ENCODE assay signal across 8 mouse cellular contexts in genomic region chr11:98909654-98910053, GRCm38 (mm10). TPM values are rescaled to one million over a fixed set of nuclear protein-coding genes. Genes with fewer than 3 reads are reported as not detected.
A peak's percentile ranks its signal among the peaks of the same experiment; 100 is the strongest.
DNase-seq lines count a peak whose midpoint lies in the region; TF ChIP-seq lines count a peak whose summit lies in the region.

No protein-coding gene starts in this region.

- TF ChIP-seq POLR2A in thymus, adult 2 months (IDR thresholded peaks at IDR 0.05; ENCODE audit: control insufficient read depth, extremely low read depth, insufficient read depth, low read length, poor library complexity): no peak

- peak overlapping the region; percentile 10; the same call in 1 of the 2 replicates for H3K4me3 ChIP-seq in thymus, adult 2 months (ENCODE audit: control insufficient read depth, insufficient read depth, low read length)

- no peaks in the 10 kb centered on the region; the same call in 1 of the 2 replicates for H3K36me3 ChIP-seq in thymus, adult 2 months (ENCODE audit: control insufficient read depth, insufficient read depth, low read length)

- 13% methylated on average over 6 of the region's 6 CpGs for WGBS in thymus, adult 2 months

- H3K27ac ChIP-seq in thymus, adult 2 months (ENCODE audit: control insufficient read depth, insufficient read depth, low read length): no peak overlapping the region

- no peaks in the 10 kb centered on the region for H3K27me3 ChIP-seq in thymus, adult 2 months (ENCODE audit: control insufficient read depth, insufficient read depth, low read length)

- DNase-seq in left cerebral cortex, adult 11 months (ENCODE audit: low spot score): peak; percentile 59
- no peak for DNase-seq in left cerebral cortex, adult 8-10 months (ENCODE audit: low spot score in 2 of 2)
- peak; percentile 86 for DNase-seq in c-Kit-positive CD71-positive TER-119-negative erythroid progenitor cells, embryonic 14.5 days (ENCODE audit: low read depth)
- DNase-seq in frontal cortex, postnatal 14 days (ENCODE audit: low spot score in 2 of 2): peak; percentile 38 to 68
- DNase-seq in kidney, adult 9 months: peak; percentile 84
- peak; percentile 81 for DNase-seq in liver
- peak; percentile 35 for DNase-seq in neural tube, embryonic 10.5 days (ENCODE audit: extremely low spot score, low spot score)
- DNase-seq in thymus, adult 2 months: peak; percentile 84

- TF ChIP-seq CTCF in thymus, adult 2 months (IDR thresholded peaks at IDR 0.05; ENCODE audit: borderline replicate concordance, control insufficient read depth, extremely low read depth, insufficient read depth, low read length, poor library complexity): no peak

- H3K4me1 ChIP-seq in thymus, adult 2 months (replicated peaks; ENCODE audit: control insufficient read depth, insufficient read depth, low read length): peaks cover 12% of the 10 kb centered on the region

RNA-seq across cellular contexts. Expression of gene Cdc6, which starts 2.1 kb away (rescaled TPM):
- total RNA-seq in left cerebral cortex, adult 8-10 months (2022): under 1 TPM; 0.15 to 0.91 (median 0.25) TPM
- polyA plus RNA-seq in thymus, adult 2 months (2012; rRNA removed): 8.4 and 12.2 TPM in 2 replicates

RNA-seq across cellular contexts. Expression of gene Rara, which starts 18.0 kb away (rescaled TPM):
- total RNA-seq in left cerebral cortex, adult 8-10 months (2022): 10 to 100 TPM; 11.1 to 11.7 (median 11.4) TPM
- 63.5 and 74.1 TPM in 2 replicates for polyA plus RNA-seq in thymus, adult 2 months (2012; rRNA removed)

RNA-seq across cellular contexts. Expression of gene Wipf2, which starts 46.2 kb away (rescaled TPM):
- total RNA-seq in left cerebral cortex, adult 8-10 months (2022): 10 to 100 TPM; 74.0 to 84.5 (median 81.5) TPM
- 23.9 and 30.3 TPM in 2 replicates for polyA plus RNA-seq in thymus, adult 2 months (2012; rRNA removed)

Comparison
In these comparisons a context has a peak if more than half of its experiments do, and no peak if none do; other contexts are left out.
1. DNase-seq: peak in left cerebral cortex, adult 11 months (single experiment), c-Kit-positive CD71-positive TER-119-negative erythroid progenitor cells, embryonic 14.5 days (single experiment), frontal cortex, postnatal 14 days (2 of 2), kidney, adult 9 months (single experiment), liver (single experiment), neural tube, embryonic 10.5 days (single experiment) and thymus, adult 2 months (single experiment); none in left cerebral cortex, adult 8-10 months (0 of 2).